8 mouse cellular contexts compared by ENCODE assay signal in genomic region chr10:130228246-130228645, GRCm38 (mm10). TPM values are rescaled to one million over a fixed set of nuclear protein-coding genes. Genes with fewer than 3 reads are reported as not detected.
DNase-seq lines count a peak whose midpoint lies in the region; ATAC-seq and TF ChIP-seq lines count a peak whose summit lies in the region.

No protein-coding gene starts in this region.

- H3K9me3 ChIP-seq in MEL (replicated peaks; ENCODE audit: insufficient read depth, low read length), result no peaks in the 10 kb centered on the region
- H3K9me3 ChIP-seq in forebrain, embryonic 15.5 days, result no peaks in the 10 kb centered on the region
- H3K9me3 ChIP-seq in limb, embryonic 14.5 days (ENCODE audit: control insufficient read depth, low read length), result no peaks in the 10 kb centered on the region
- H3K9me3 ChIP-seq in neural tube, embryonic 12.5 days, result no peaks in the 10 kb centered on the region

- no peak for TF ChIP-seq EP300 in MEL (IDR thresholded peaks at IDR 0.05; ENCODE audit: low read depth in 1 of 2, low read length in 2 of 2)

- WGBS in forebrain, embryonic 15.5 days, result 3% methylated on average over 1 of the region's 1 CpGs
- 0% methylated on average over 1 of the region's 1 CpGs for WGBS in limb, embryonic 14.5 days
- 0% methylated on average over 1 of the region's 1 CpGs for WGBS in neural tube, embryonic 12.5 days

- H3K9ac ChIP-seq in MEL (ENCODE audit: control insufficient read depth, low read depth, low read length, poor library complexity, severe bottlenecking), result no peak overlapping the region
- H3K9ac ChIP-seq in forebrain, embryonic 15.5 days (replicated peaks), result no peak overlapping the region
- H3K9ac ChIP-seq in limb, embryonic 14.5 days (ENCODE audit: low read depth, low read length, severe bottlenecking), result no peak overlapping the region
- H3K9ac ChIP-seq in neural tube, embryonic 12.5 days, result no peak overlapping the region

- no peaks in the 10 kb centered on the region for H3K79me3 ChIP-seq in C2C12 (ENCODE audit: low read depth)

- peak; percentile 96 for ATAC-seq in forebrain, embryonic 15.5 days (replicated peaks)
- peak; percentile 65; the same call in 1 of the 2 replicates for ATAC-seq in limb, embryonic 14.5 days (ENCODE audit: low FRiP score, low read depth)
- ATAC-seq in neural tube, embryonic 12.5 days (ENCODE audit: low FRiP score, low read depth), result peak; percentile 90

- no peaks in the 10 kb centered on the region for H3K4me1 ChIP-seq in MEL (ENCODE audit: control insufficient read depth in 1 of 2, insufficient read depth in 2 of 2, low read length in 2 of 2)
- no peaks in the 10 kb centered on the region for H3K4me1 ChIP-seq in forebrain, embryonic 15.5 days
- H3K4me1 ChIP-seq in limb, embryonic 14.5 days (ENCODE audit: control insufficient read depth, insufficient read depth, low read length), result no peaks in the 10 kb centered on the region
- H3K4me1 ChIP-seq in neural tube, embryonic 12.5 days, result no peaks in the 10 kb centered on the region

- no peak overlapping the region for H3ac ChIP-seq in C2C12 (ENCODE audit: control insufficient read depth, insufficient read length, low read depth)

- TF ChIP-seq CTCF in C2C12 (IDR thresholded peaks at IDR 0.05; ENCODE audit: control insufficient read depth, insufficient read depth, insufficient read length) (peak; percentile 47), MEL (IDR thresholded peaks at IDR 0.05 in 2 of 3, conservative IDR thresholded peaks at IDR 0.05 in 1 of 3; ENCODE audit: control insufficient read depth in 1 of 3, insufficient read depth in 1 of 3, low read depth in 2 of 3, low read length in 3 of 3, poor library complexity in 1 of 3, severe bottlenecking in 1 of 3) (peak; percentile 78 to 96 (median 87))

- no peak overlapping the region for H3K27ac ChIP-seq in MEL (ENCODE audit: control insufficient read depth, low read depth, low read length)
- H3K27ac ChIP-seq in forebrain, embryonic 15.5 days (replicated peaks), result no peak overlapping the region
- H3K27ac ChIP-seq in limb, embryonic 14.5 days (replicated peaks; ENCODE audit: low read depth, low read length), result no peak overlapping the region
- no peak overlapping the region for H3K27ac ChIP-seq in neural tube, embryonic 12.5 days

- H3K79me2 ChIP-seq in C2C12 (ENCODE audit: control insufficient read depth, insufficient read depth) (no peaks in the 10 kb centered on the region), MEL (ENCODE audit: control insufficient read depth, insufficient read depth, low read length, poor library complexity) (no peaks in the 10 kb centered on the region)

- DNase-seq in MEL (ENCODE audit: low read depth, low spot score), result peak; percentile 76
- peak; percentile 14 for DNase-seq in cerebellum, adult 11-12 months
- peak; percentile 34 for DNase-seq in kidney, adult 9 months
- DNase-seq in limb, embryonic 14.5 days (ENCODE audit: low spot score), result peak; percentile 55
- DNase-seq in yolk sac, embryonic 10.5 days (ENCODE audit: low spot score), result no peak

- H3K4me2 ChIP-seq in forebrain, embryonic 15.5 days (replicated peaks), result no peak overlapping the region
- no peak overlapping the region for H3K4me2 ChIP-seq in limb, embryonic 14.5 days (replicated peaks; ENCODE audit: low read depth, low read length, severe bottlenecking)
- no peak overlapping the region for H3K4me2 ChIP-seq in neural tube, embryonic 12.5 days (replicated peaks)

- H3K27me3 ChIP-seq in C2C12 (ENCODE audit: control insufficient read depth, insufficient read depth, insufficient read length) (no peaks in the 10 kb centered on the region), MEL (ENCODE audit: control insufficient read depth in 1 of 2, insufficient read depth in 2 of 2, low read length in 2 of 2) (peaks cover 0 to 2% of the 10 kb centered on the region in 2 experiments; a peak in 2 of 4 replicates)
- H3K27me3 ChIP-seq in forebrain, embryonic 15.5 days, result no peaks in the 10 kb centered on the region
- H3K27me3 ChIP-seq in limb, embryonic 14.5 days (ENCODE audit: control insufficient read depth, insufficient read depth, low read length), result no peaks in the 10 kb centered on the region
- H3K27me3 ChIP-seq in neural tube, embryonic 12.5 days (replicated peaks), result no peaks in the 10 kb centered on the region

- peak; percentile 97 for TF ChIP-seq RAD21 in MEL (IDR thresholded peaks at IDR 0.05; ENCODE audit: low read depth, low read length)

- no peaks in the 10 kb centered on the region for H3K36me3 ChIP-seq in C2C12 (ENCODE audit: control insufficient read depth, insufficient read depth)
- no peaks in the 10 kb centered on the region for H3K36me3 ChIP-seq in MEL (ENCODE audit: control insufficient read depth in 1 of 2, insufficient read depth in 2 of 2, low read length in 2 of 2)
- H3K36me3 ChIP-seq in forebrain, embryonic 15.5 days, result no peaks in the 10 kb centered on the region
- no peaks in the 10 kb centered on the region for H3K36me3 ChIP-seq in limb, embryonic 14.5 days (ENCODE audit: control insufficient read depth, insufficient read depth, low read length)
- H3K36me3 ChIP-seq in neural tube, embryonic 12.5 days, result no peaks in the 10 kb centered on the region

- H3K4me3 ChIP-seq in C2C12 (ENCODE audit: insufficient read depth, poor library complexity, severe bottlenecking) (no peak overlapping the region), MEL (ENCODE audit: control insufficient read depth in 1 of 2, insufficient read depth in 1 of 2, low read depth in 2 of 2, low read length in 2 of 2) (no peak overlapping the region)
- no peak overlapping the region for H3K4me3 ChIP-seq in forebrain, embryonic 15.5 days
- H3K4me3 ChIP-seq in limb, embryonic 14.5 days (replicated peaks; ENCODE audit: low read length), result no peak overlapping the region
- H3K4me3 ChIP-seq in neural tube, embryonic 12.5 days, result no peak overlapping the region

- TF ChIP-seq POLR2A in MEL (IDR thresholded peaks at IDR 0.05; ENCODE audit: control insufficient read depth in 1 of 2, insufficient read depth in 1 of 2, low read depth in 1 of 2, low read length in 2 of 2, poor library complexity in 1 of 2), result no peak
- TF ChIP-seq POLR2A in limb, embryonic 14.5 days (IDR thresholded peaks at IDR 0.05; ENCODE audit: borderline replicate concordance, extremely low read depth, insufficient read depth, insufficient read length), result no peak

TF ChIP-seq in C2C12, 6 proteins besides CTCF, POLR2A, EP300 and RAD21:
- TF ChIP-seq CEBPB (IDR thresholded peaks at IDR 0.05; ENCODE audit: low read depth) (no peak), FOSL1 (IDR thresholded peaks at IDR 0.05; ENCODE audit: insufficient read depth, low read length, poor library complexity, severe bottlenecking) (no peak), MAX (IDR thresholded peaks at IDR 0.05) (no peak), USF1 (IDR thresholded peaks at IDR 0.05; ENCODE audit: low read depth) (no peak), MYOD1 (IDR thresholded peaks at IDR 0.05; ENCODE audit: control insufficient read depth, insufficient read length, low read depth) (no peak), MYOG (IDR thresholded peaks at IDR 0.05; ENCODE audit: control insufficient read depth, extremely low read depth, insufficient read length) (no peak)

TF ChIP-seq in MEL, 35 proteins besides CTCF, POLR2A, EP300 and RAD21:
- TF ChIP-seq POLR2AphosphoS2 (IDR thresholded peaks at IDR 0.05; ENCODE audit: low read length), result no peak
- TF ChIP-seq ZC3H11A (IDR thresholded peaks at IDR 0.05; ENCODE audit: low read depth, low read length), result peak; percentile 91
- no peak for TF ChIP-seq POLR2AphosphoS5 (IDR thresholded peaks at IDR 0.05; ENCODE audit: borderline replicate concordance, low read depth, low read length)
- TF ChIP-seq MAZ (IDR thresholded peaks at IDR 0.05; ENCODE audit: low read depth, low read length), result no peak
- peak; percentile 91 for TF ChIP-seq SMC3 (IDR thresholded peaks at IDR 0.05; ENCODE audit: low read depth, low read length)

RNA-seq across cellular contexts. Expression of gene Olfr827, which starts 14.0 kb away (rescaled TPM):
- not detected for polyA plus RNA-seq in C2C12 (2012; fragmentation: generic; extraction: Trizol)
- not detected in 2 replicates for total RNA-seq in MEL (2012; rRNA removed)
- not detected for polyA plus RNA-seq in MEL (2012; ENCODE audit: insufficient read depth in 1 of 2, insufficient read length in 2 of 2, low read depth in 1 of 2, low replicate concordance in 2 of 2, missing spikeins in 1 of 2)
- not detected in 2 replicates for polyA plus RNA-seq in forebrain, embryonic 15.5 days (2015; fragmentation: Nextera tagmentation; extraction: Ambion mirVana)
- polyA plus RNA-seq in limb, embryonic 14.5 days (2012; rRNA removed), result not detected in 2 replicates
- polyA plus RNA-seq in limb, embryonic 14.5 days (2014; fragmentation: Nextera tagmentation; extraction: Ambion mirVana), result not detected in 2 replicates
- not detected in 2 replicates for polyA plus RNA-seq in neural tube, embryonic 12.5 days (2016; fragmentation: Nextera tagmentation; extraction: Ambion mirVana)

RNA-seq across cellular contexts. Expression of gene Olfr826, which starts 44.3 kb away (rescaled TPM):
- polyA plus RNA-seq in C2C12 (2012; fragmentation: generic; extraction: Trizol), result not detected
- not detected in 2 replicates for total RNA-seq in MEL (2012; rRNA removed)
- not detected for polyA plus RNA-seq in MEL (2012; ENCODE audit: insufficient read depth in 1 of 2, insufficient read length in 2 of 2, low read depth in 1 of 2, low replicate concordance in 2 of 2, missing spikeins in 1 of 2)
- polyA plus RNA-seq in forebrain, embryonic 15.5 days (2015; fragmentation: Nextera tagmentation; extraction: Ambion mirVana), result not detected in 2 replicates
- polyA plus RNA-seq in limb, embryonic 14.5 days (2012; rRNA removed), result not detected in 2 replicates
- not detected in 2 replicates for polyA plus RNA-seq in limb, embryonic 14.5 days (2014; fragmentation: Nextera tagmentation; extraction: Ambion mirVana)
- not detected in 2 replicates for polyA plus RNA-seq in neural tube, embryonic 12.5 days (2016; fragmentation: Nextera tagmentation; extraction: Ambion mirVana)

RNA-seq across cellular contexts. Expression of gene Neurod4, which starts 51.8 kb away (rescaled TPM):
- polyA plus RNA-seq in C2C12 (2012; fragmentation: generic; extraction: Trizol), result not detected
- not detected in 2 replicates for total RNA-seq in MEL (2012; rRNA removed)
- not detected for polyA plus RNA-seq in MEL (2012; ENCODE audit: insufficient read depth in 1 of 2, insufficient read length in 2 of 2, low read depth in 1 of 2, low replicate concordance in 2 of 2, missing spikeins in 1 of 2)
- 4.3 and 5.2 TPM in 2 replicates for polyA plus RNA-seq in forebrain, embryonic 15.5 days (2015; fragmentation: Nextera tagmentation; extraction: Ambion mirVana)
- not detected in 2 replicates for polyA plus RNA-seq in limb, embryonic 14.5 days (2012; rRNA removed)
- polyA plus RNA-seq in limb, embryonic 14.5 days (2014; fragmentation: Nextera tagmentation; extraction: Ambion mirVana), result 0.06 TPM in 1 of 2 replicates, not detected in the other
- 24.2 and 27.6 TPM in 2 replicates for polyA plus RNA-seq in neural tube, embryonic 12.5 days (2016; fragmentation: Nextera tagmentation; extraction: Ambion mirVana)
